Mouse (Mus musculus): Measurements from ENCODE around the gene Grin2a. TPM values are rescaled to one million over a fixed set of nuclear protein-coding genes. Genes with fewer than 3 reads are reported as not detected.

Grin2a gene
- polyA plus RNA-seq, 1 experiment from 2014 or later = 1.3 TPM

DNA sequence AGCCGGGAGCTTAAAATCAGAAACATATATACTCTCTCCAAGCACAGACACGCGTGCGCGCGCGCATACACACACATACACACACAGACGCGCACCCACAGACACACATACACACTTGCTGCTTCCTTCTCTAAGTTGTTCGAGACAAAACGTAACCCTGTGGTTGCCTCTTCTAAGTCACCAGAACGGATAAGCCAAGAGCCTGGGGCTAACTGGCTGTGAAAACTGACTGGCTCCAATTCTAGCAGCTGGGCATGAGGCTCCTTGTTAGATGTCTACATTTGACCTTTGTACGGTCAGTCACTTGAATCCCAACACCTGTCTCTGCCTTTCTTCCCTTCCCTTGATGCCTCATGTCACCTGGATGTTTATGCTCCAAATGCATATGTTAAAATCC is 452 bp upstream of the Grin2a start:
- no peak for ATAC-seq
- H3K4me2 ChIP-seq = peak overlapping the region; percentile 74
- peaks cover 29% of the 10 kb centered on the region for H3K4me1 ChIP-seq
- no peaks in the 10 kb centered on the region for H3K9me3 ChIP-seq (replicated peaks)
- WGBS = 25% methylated on average over 13 of the region's 13 CpGs
- peak overlapping the region; percentile 46 for H3K4me3 ChIP-seq
- H3K36me3 ChIP-seq (ENCODE audit: poor library complexity, severe bottlenecking) = no peaks in the 10 kb centered on the region
- H3K27ac ChIP-seq = no peak overlapping the region
- peaks cover 61% of the 10 kb centered on the region for H3K27me3 ChIP-seq
- H3K9ac ChIP-seq = peak overlapping the region; percentile 43; the same call in 1 of the 2 replicates

GRCm38 (mm10) chr16:9994041-9994950 is 1.1 kb downstream of the Grin2a start:
- Histone ChIP-seq H3K27ac (no peak overlapping the region), H3K9ac (peak overlapping the region; percentile 43), H3K4me3 (peak overlapping the region; percentile 46), H3K27me3 (peaks cover 66% of the 10 kb centered on the region), H3K4me2 (peak overlapping the region; percentile 74), H3K36me3 (ENCODE audit: poor library complexity, severe bottlenecking) (no peaks in the 10 kb centered on the region), H3K4me1 (peaks cover 29% of the 10 kb centered on the region), H3K9me3 (replicated peaks) (no peaks in the 10 kb centered on the region)
- under 1% methylated on average over 39 of the region's 51 CpGs for WGBS
- peak; percentile 58 for ATAC-seq

DNA sequence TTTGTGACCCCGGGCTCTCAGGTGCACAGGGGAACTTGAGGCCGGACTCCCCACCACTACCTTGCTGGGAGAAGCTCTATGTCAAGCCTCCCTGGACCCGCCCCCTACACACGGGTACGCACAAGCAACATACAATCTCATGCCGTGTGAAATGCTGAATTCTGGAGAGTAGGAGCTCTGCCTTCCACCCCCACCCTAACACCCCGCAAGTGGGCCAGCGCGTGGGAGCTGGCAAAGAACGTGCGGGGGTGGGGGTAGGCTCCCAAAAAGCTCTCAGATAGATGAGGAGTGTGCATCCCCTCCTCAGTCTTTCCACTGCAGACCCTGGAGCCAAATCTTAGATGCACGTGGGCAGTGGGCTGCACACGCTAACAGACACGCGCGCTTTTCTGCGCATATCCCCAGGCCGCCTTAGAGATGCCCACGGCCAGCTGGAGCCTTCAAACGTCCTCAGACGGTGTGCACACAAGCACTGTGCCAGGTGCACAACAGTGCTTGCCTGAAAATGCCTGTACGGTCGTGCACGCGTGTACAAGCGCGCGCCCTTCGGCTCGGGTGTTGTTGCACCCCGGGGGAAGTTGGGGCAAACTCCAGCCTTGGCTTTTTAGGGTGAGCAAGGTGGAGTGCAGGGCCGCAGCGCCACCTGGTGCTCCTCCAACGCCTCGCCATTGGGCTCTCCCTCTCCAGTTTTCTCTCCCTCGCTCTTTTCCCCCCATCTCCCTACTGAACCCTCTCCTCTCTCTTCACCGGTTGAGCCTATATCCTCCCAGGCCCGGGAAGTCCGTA is 1.9 kb downstream of the Grin2a start:
- Histone ChIP-seq H3K36me3 (ENCODE audit: poor library complexity, severe bottlenecking) (no peaks in the 10 kb centered on the region), H3K27ac (no peak overlapping the region), H3K4me3 (peak overlapping the region; percentile 46), H3K9me3 (replicated peaks) (no peaks in the 10 kb centered on the region), H3K4me1 (peaks cover 29% of the 10 kb centered on the region), H3K27me3 (peaks cover 66% of the 10 kb centered on the region), H3K9ac (peak overlapping the region; percentile 43), H3K4me2 (peak overlapping the region; percentile 74)
- 1% methylated on average over 39 of the region's 39 CpGs for WGBS
- peak; percentile 83 for ATAC-seq

DNA sequence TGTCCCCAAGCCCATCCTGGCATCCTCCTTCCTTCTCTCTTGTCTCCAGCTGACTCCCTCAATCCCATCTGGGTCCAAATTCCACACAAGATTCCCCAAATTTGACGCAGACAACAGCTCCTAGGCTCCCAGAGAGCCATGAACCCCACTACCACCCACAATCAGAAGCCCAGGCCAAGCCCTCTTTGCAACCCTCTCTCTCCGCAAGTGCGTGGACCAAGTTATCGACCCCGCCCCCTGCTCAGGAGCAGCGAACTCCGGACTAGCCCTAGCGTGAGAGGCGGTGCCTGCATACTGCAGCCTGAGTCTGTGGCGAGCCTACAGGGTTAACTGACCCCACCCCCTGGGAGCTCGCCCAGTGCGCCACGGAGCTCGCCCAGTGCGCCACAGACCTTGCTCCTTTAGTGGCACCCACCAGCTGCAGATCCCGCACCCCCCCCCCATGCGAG is 2.6 kb downstream of the Grin2a start:
- Histone ChIP-seq H3K4me1 (peaks cover 29% of the 10 kb centered on the region), H3K4me2 (peak overlapping the region; percentile 74), H3K27ac (no peak overlapping the region), H3K4me3 (peak overlapping the region; percentile 46), H3K9me3 (replicated peaks) (no peaks in the 10 kb centered on the region), H3K36me3 (ENCODE audit: poor library complexity, severe bottlenecking) (no peaks in the 10 kb centered on the region), H3K27me3 (peaks cover 66% of the 10 kb centered on the region), H3K9ac (no peak overlapping the region)
- under 1% methylated on average over 17 of the region's 17 CpGs for WGBS
- peak; percentile 8; the same call in 1 of the 2 replicates for ATAC-seq

- WGBS = 19% methylated on average over 34 of the region's 34 CpGs
- Histone ChIP-seq H3K27me3 (peaks cover 66% of the 10 kb centered on the region), H3K36me3 (ENCODE audit: poor library complexity, severe bottlenecking) (no peaks in the 10 kb centered on the region), H3K4me1 (peaks cover 29% of the 10 kb centered on the region), H3K4me3 (peak overlapping the region; percentile 46), H3K9me3 (replicated peaks) (no peaks in the 10 kb centered on the region), H3K27ac (no peak overlapping the region), H3K4me2 (peak overlapping the region; percentile 74), H3K9ac (no peak overlapping the region)
- no peak for ATAC-seq
Measured at GRCm38 (mm10) chr16:9992076-9992772, 3.1 kb downstream of the Grin2a start.

GRCm38 (mm10) chr16:9985041-9985440 is 10.3 kb downstream of the Grin2a start:
- no peaks in the 10 kb centered on the region for H3K27me3 ChIP-seq
- H3K4me1 ChIP-seq = no peaks in the 10 kb centered on the region
- no peak overlapping the region for H3K4me2 ChIP-seq
- no peaks in the 10 kb centered on the region for H3K9me3 ChIP-seq (replicated peaks)
- no peak overlapping the region for H3K9ac ChIP-seq
- WGBS = 66% methylated on average over 3 of the region's 3 CpGs
- no peak for ATAC-seq
- no peaks in the 10 kb centered on the region for H3K36me3 ChIP-seq (ENCODE audit: poor library complexity, severe bottlenecking)
- H3K4me3 ChIP-seq = no peak overlapping the region
- no peak overlapping the region for H3K27ac ChIP-seq

DNA sequence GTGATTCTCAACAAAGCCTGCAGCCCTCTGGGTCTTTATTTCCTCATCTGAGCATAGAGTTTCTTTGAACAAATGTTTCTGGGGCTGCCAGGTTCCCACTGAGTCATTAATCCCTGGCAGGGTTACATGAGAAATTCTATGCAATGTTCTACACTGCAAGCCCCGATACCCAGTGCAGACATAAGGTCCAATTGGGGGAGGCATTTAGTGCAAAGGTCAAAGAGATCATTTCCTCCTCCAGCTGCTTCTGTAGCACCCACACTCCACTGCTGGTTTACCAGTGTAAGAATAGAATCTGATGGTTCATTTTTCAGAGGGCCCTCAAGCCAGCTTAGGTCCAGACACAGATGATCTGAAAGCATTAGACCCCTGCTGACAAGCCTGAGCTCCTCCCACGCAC is 14.7 kb downstream of the Grin2a start:
- Histone ChIP-seq H3K27ac (no peak overlapping the region), H3K4me2 (no peak overlapping the region), H3K4me1 (no peaks in the 10 kb centered on the region), H3K27me3 (no peaks in the 10 kb centered on the region), H3K9ac (no peak overlapping the region), H3K36me3 (ENCODE audit: poor library complexity, severe bottlenecking) (no peaks in the 10 kb centered on the region), H3K9me3 (replicated peaks) (no peaks in the 10 kb centered on the region), H3K4me3 (no peak overlapping the region)
- WGBS = 43% methylated on average over 2 of the region's 2 CpGs
- no peak for ATAC-seq

GRCm38 (mm10) chr16:9978173-9978572 is 17.2 kb downstream of the Grin2a start:
- no peak for ATAC-seq
- WGBS = 90% methylated on average over 2 of the region's 2 CpGs
- Histone ChIP-seq H3K9ac (no peak overlapping the region), H3K4me3 (no peak overlapping the region), H3K4me1 (no peaks in the 10 kb centered on the region), H3K9me3 (replicated peaks) (no peaks in the 10 kb centered on the region), H3K4me2 (no peak overlapping the region), H3K27ac (no peak overlapping the region), H3K36me3 (ENCODE audit: poor library complexity, severe bottlenecking) (no peaks in the 10 kb centered on the region), H3K27me3 (no peaks in the 10 kb centered on the region)

DNA sequence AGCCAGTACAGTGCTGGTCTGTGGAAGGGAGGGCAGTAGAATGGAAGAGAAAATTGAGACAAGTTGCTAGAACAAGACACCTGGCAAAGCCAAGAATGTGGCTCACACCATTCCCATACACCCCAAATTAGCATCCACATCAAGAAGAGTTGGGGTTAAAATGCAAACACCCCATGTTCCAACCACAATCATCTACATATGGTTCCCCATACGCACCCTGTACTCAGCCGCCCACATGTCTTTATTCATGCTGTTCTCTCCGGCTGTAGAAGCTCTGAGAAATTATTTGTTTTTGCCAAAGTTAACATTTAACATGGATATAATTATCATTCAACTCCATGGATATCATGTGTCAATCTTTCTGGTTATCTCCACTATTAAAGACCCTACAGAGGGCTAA is 22.7 kb downstream of the Grin2a start:
- no peak overlapping the region for H3K9ac ChIP-seq
- H3K4me2 ChIP-seq = no peak overlapping the region
- 92% methylated on average over 3 of the region's 3 CpGs for WGBS
- ATAC-seq = no peak
- no peaks in the 10 kb centered on the region for H3K4me1 ChIP-seq
- H3K36me3 ChIP-seq (ENCODE audit: poor library complexity, severe bottlenecking) = no peaks in the 10 kb centered on the region
- no peaks in the 10 kb centered on the region for H3K9me3 ChIP-seq (replicated peaks)
- H3K27me3 ChIP-seq = no peaks in the 10 kb centered on the region
- no peak overlapping the region for H3K27ac ChIP-seq
- no peak overlapping the region for H3K4me3 ChIP-seq

DNA sequence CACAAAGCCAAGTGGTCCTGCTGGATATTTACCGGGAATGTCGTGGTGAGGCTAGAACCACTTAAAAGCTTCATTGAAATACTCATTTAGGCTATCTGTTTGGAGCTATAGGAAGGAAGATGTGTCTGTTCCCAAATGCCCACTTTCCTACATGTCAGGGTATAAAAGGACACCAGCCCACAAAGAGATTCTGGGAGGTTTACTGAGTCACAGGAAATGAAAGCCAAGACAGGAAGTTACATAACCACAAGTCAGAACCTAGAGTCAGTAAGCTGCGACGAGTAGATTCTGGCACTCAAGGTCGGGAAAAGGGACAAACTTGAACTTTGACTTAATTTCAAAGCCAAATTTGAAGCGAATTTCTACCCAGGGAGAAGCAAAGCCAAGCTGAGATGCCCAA is 30.9 kb downstream of the Grin2a start:
- H3K9me3 ChIP-seq (replicated peaks) = no peaks in the 10 kb centered on the region
- 87% methylated on average over 6 of the region's 6 CpGs for WGBS
- H3K9ac ChIP-seq = no peak overlapping the region
- no peaks in the 10 kb centered on the region for H3K27me3 ChIP-seq
- no peaks in the 10 kb centered on the region for H3K36me3 ChIP-seq (ENCODE audit: poor library complexity, severe bottlenecking)
- H3K27ac ChIP-seq = no peak overlapping the region
- H3K4me2 ChIP-seq = no peak overlapping the region
- no peak overlapping the region for H3K4me3 ChIP-seq
- no peak for ATAC-seq
- H3K4me1 ChIP-seq = no peaks in the 10 kb centered on the region

DNA sequence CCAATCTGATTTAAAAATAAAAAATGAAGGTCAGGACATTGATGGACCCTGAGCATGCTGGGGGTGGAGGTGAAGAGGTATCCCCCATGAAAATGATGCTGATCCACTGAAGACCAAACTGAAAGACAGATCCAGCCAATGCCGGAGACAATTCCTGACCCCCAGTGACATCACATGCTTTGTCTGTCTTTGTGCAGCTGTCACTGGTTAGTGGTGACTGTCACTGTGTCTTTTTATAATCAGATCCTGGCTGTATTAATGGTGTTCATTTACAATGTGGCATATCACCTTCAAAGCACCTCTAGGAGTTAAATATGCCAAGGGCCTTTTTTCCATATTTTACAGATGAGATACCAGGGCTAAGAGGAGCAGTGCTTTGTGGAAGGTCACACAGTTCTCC is 32.9 kb downstream of the Grin2a start:
- no peak for ATAC-seq
- H3K9ac ChIP-seq = no peak overlapping the region
- no peaks in the 10 kb centered on the region for H3K9me3 ChIP-seq (replicated peaks)
- H3K27me3 ChIP-seq = no peaks in the 10 kb centered on the region
- H3K4me3 ChIP-seq = no peak overlapping the region
- 71% methylated on average over 1 of the region's 1 CpGs for WGBS
- H3K4me2 ChIP-seq = no peak overlapping the region
- no peak overlapping the region for H3K27ac ChIP-seq
- no peaks in the 10 kb centered on the region for H3K4me1 ChIP-seq
- H3K36me3 ChIP-seq (ENCODE audit: poor library complexity, severe bottlenecking) = no peaks in the 10 kb centered on the region

- Histone ChIP-seq H3K9me3 (replicated peaks) (no peaks in the 10 kb centered on the region), H3K4me2 (no peak overlapping the region), H3K36me3 (ENCODE audit: poor library complexity, severe bottlenecking) (no peaks in the 10 kb centered on the region), H3K4me1 (no peaks in the 10 kb centered on the region), H3K27me3 (no peaks in the 10 kb centered on the region), H3K27ac (no peak overlapping the region), H3K4me3 (no peak overlapping the region), H3K9ac (no peak overlapping the region)
- ATAC-seq = no peak
- 48% methylated on average over 1 of the region's 1 CpGs for WGBS
Measured at GRCm38 (mm10) chr16:9959340-9959739, 36.0 kb downstream of the Grin2a start.

Measured in forebrain, embryonic 13.5 days (tissue).